Mouse (Mus musculus): Measurements from ENCODE around the gene Scd1.

Scd1 gene

GRCm38 (mm10) chr19:44407341-44408222, at the start of gene Scd1:
Gene Scd1, minus strand, starts transcription at chr19:44407879.
- peak; percentile 81 for DNase-seq (ENCODE audit: low spot score in 2 of 2)

DNA sequence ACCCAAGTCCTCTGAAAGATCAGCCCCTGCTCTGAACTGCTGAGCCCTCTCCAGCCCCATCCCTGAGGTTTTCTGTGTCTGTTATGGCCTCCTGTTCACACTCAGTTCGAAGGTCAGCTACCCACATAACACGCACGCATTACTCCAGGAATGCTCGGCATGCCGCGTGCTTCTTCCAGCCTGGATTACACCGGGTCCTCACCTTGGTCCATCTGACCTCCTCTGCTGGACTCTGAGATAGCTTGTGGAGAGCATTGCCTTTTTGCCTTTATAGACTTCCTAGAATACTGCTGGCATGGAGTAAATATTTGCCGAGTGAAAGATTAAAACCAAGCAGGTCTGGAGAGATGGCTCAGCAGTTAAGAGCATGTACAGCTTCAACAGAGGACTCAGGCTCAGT, 47.7 kb upstream of the Scd1 start:
- DNase-seq (ENCODE audit: low spot score in 2 of 2) = no peak

- no peak for DNase-seq (ENCODE audit: low spot score in 2 of 2)
These were observed 47.2 kb upstream of the Scd1 start for GRCm38 (mm10) chr19:44454862-44455261.

- no peak for DNase-seq (ENCODE audit: low spot score in 2 of 2)
These were observed 40.2 kb upstream of the Scd1 start for GRCm38 (mm10) chr19:44447927-44448326.

DNA sequence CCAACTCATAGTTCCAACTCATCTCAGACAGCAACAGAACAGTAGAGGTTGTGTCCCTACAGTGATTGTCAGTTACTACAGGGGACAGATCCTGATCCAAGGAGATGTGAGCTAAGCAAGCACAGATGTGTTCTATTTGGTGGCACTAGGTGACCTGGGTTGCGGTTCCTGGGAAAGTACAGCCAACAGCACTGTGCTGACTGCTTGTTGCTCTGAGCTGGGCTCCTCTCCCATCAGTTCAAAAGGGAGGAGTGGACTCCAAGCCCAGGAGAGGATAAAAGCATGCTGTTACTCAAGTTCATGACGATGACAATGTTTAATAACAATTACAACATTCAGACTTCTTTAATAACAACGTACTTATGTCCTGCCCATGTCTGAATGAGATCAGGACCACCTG, 38.1 kb upstream of the Scd1 start:
- DNase-seq (ENCODE audit: low spot score in 2 of 2) = no peak

- DNase-seq (ENCODE audit: low spot score in 2 of 2) = no peak
These were observed 31.6 kb upstream of the Scd1 start for GRCm38 (mm10) chr19:44439302-44439701.

- DNase-seq (ENCODE audit: low spot score in 2 of 2) = no peak
These were observed 30.3 kb upstream of the Scd1 start for GRCm38 (mm10) chr19:44437975-44438374.

DNA sequence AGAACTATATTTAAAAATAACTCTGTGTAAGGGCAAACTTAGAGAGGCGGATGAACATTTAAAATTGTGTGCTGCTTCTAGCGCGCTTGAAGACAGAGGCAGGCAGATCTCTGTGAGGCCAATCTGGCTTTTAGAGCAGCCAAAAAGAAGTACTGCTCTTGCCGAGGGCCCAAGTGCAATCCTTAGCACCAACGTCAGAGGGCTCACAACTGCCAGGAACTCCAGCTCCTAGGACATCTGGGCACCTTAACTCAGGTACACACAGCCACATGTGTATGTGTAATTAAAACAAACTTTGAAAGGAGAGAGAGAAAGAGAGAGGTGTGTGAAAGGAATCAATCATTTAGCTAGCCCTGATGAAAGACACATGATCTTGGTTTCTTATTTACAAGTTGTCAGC, 24.4 kb upstream of the Scd1 start:
- no peak for DNase-seq (ENCODE audit: low spot score in 2 of 2)

GRCm38 (mm10) chr19:44427721-44428120, 20.0 kb upstream of the Scd1 start:
- DNase-seq (ENCODE audit: low spot score in 2 of 2) = no peak

DNA sequence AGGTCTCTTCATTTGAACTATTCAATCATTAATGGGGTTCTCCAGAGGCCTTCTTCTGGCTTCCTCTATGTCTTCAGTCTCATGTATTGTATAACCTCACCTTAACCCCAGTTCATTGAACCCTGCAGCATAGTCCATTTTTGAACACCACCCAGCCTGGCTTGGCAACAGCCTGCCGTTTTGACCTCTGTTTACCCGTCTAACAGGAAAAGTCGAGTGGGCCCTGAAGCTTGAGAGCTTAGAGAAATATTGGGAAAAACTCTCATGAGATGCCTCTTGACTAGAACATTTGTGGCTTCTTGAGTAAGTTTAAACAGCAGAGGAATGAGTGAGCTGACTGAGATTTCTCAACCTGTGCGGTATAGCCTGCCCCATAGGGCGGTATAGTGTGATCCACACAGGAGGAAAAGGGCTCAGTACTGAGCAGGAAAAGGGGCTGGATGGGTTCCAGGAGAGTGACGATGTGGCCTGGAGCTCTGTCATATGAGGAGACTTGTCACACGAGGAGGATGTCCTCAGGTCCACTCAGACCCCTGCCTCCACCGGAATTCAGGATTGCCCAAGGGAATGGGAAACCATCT, 14.5 kb upstream of the Scd1 start:
- DNase-seq (ENCODE audit: low spot score in 2 of 2) = no peak

GRCm38 (mm10) chr19:44419530-44419929, 11.9 kb upstream of the Scd1 start:
- DNase-seq (ENCODE audit: low spot score in 2 of 2) = no peak

- DNase-seq (ENCODE audit: low spot score in 2 of 2) = peak; percentile 63 to 74
These were observed 11.3 kb upstream of the Scd1 start for GRCm38 (mm10) chr19:44418945-44419344.

- no peak for DNase-seq (ENCODE audit: low spot score in 2 of 2)
These were observed 10.9 kb upstream of the Scd1 start for GRCm38 (mm10) chr19:44418544-44418943.

DNA sequence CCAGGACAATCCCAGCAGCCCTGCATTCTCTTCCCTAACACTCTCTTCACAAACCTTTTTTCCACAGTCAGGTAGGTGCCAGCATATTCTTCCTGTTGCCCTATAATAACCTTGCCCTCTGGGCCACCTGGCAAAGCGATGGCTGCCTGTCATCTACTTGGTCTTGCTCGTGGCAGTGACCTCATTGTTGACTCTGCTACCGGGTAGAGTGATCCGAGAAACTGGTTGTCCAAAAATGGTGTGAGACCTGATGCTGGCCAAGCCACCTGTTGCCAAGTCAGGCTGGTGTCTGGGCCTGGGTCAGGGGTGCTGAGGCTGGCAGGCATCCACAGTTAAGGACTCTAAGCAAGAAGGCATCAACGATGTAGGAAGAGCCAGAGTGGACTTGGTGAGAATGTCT, 10.4 kb upstream of the Scd1 start:
- no peak for DNase-seq (ENCODE audit: low spot score in 2 of 2)

GRCm38 (mm10) chr19:44417448-44417847, 9.8 kb upstream of the Scd1 start:
- DNase-seq (ENCODE audit: low spot score in 2 of 2) = no peak

GRCm38 (mm10) chr19:44416240-44416639, 8.6 kb upstream of the Scd1 start:
- no peak for DNase-seq (ENCODE audit: low spot score in 2 of 2)

- no peak for DNase-seq (ENCODE audit: low spot score in 2 of 2)
These were observed 7.8 kb upstream of the Scd1 start for GRCm38 (mm10) chr19:44415464-44415863.

DNA sequence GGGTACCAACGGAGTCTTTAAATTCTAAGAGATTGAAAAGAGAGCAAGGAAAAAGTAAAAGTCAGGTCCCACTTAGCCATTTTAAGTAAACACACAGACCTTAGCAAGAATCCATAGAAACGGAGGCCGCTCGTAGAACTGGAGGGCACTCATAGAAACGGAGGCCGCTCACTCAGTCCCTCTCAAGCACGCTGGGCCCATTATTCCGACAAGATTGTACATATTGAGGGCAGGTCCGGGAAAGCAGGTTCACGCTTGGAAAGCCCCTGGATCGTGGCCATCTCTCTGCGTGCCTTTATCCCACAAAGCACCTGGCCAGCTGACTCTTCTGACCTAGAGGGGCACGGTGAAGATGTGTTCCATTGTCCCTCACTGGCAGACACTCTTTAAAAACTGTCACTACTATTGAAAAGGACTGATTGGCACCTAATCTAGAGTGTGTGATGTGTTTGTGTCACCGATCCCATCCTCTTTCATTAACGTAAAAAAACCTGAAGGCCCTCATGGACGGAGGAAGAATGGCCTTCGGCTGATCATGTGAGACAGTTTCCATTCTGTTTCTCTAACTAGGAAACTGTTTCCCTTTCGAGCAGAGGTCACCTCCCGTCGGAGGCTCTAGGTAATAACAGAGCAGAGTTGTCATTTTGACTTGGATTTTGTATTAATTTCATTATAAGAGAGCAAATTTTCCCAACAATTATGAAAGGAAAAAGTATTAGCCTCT, 2.8 kb upstream of the Scd1 start:
- no peak for DNase-seq (ENCODE audit: low spot score in 2 of 2)

DNA sequence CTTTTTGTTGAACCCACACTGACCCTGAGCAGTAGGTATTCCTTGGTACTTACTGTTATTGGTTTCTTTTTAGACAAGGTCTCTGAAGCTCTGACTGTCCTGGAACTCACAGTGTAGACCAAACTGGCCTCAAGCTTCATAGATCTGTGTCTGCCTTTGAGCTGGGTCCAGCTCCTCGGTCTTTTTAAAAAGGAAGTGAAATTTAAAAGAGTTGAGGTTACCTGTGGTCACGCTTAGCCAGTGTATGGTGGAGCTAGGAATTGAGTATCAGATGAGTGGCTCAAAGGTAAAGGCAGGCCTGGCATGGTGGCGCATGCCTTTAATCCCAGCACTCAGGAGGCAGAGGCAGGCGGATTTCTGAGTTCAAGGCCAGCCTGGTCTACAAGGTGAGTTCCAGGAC, 916 bp upstream of the Scd1 start:
- peak; percentile 53 to 64 for DNase-seq (ENCODE audit: low spot score in 2 of 2)

DNA sequence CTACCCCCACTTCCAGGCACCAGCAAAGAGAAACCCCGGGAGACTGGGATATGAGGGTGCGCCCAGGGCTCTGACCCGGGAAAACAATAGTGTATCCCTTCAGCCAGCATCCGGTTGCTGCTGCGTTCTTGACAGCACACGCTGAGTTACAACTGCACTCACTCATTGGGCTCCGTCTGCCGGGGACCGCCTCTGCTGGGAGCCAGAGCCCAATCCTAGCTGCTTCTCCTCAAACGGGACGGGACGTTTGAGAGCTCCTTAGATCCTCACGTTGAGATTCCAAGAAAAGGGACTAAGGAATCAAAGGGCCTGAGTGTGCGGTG, 505 bp upstream of the Scd1 start:
- peak; percentile 59 to 64 for DNase-seq (ENCODE audit: low spot score in 2 of 2)

GRCm38 (mm10) chr19:44403546-44403945, 4.1 kb downstream of the Scd1 start:
- DNase-seq (ENCODE audit: low spot score in 2 of 2) = no peak

DNA sequence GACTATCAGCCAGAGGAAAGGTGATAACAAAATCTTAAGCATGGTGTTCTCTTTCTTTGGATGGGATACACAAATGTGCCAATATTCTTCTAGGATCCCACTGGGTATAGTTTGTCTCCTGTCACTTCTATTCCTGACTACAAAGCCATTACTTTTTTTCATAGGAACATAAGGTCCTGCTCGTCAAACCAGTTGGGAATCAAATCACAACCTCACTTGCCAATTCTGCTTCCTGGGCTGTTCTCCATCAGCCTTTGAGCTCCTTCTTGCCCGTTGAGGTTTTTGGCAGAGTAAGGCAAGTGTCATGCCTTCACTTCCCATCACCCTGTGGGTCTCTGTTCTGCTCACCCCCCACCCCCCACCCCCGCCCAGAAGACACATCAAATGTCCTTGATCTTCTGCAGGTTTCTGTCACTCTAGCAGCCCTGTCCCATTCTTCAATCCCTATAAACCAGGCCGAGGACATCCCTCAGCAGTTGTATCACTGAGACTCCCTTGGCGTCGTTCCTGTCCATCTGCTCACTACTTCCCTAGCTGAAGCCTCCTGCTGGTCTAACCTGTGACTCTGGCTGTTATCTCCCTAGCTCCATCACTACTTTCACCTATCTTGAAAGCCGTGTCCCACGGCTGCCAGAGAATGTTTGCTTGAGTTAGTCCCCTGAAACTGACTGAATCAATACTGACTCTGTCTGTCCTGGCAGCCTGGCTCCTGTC, 7.0 kb downstream of the Scd1 start:
- no peak for DNase-seq (ENCODE audit: low spot score in 2 of 2)

All from spleen, postnatal 36 days (tissue).